Mouse (Mus musculus): ENCODE data around the gene Gal3st1. TPM values are rescaled to one million over a fixed set of nuclear protein-coding genes. Genes with fewer than 3 reads are reported as not detected.

The Gal3st1 gene
- total and polyA plus RNA-seq, 2 experiments from 2014 or later = 8.3 to 9.9 TPM

DNA sequence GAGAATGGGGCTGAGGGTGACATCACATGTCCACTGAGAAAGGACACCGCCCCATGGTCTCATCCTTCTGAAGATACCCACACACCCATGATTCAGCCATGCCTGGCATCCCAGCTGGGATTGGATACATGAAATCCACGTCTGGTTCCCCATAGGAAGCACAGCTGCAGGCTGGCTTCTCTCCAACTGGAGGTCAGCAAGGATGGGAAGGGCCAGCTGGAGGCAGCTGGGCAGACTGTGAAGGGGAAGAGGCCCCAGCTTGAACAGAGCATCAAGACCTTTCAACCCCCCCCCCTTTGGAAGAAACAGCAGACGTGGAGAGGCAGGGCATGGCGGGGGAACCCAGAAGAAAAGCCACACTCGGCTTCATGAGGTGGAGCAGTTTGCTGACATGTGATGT, 63.1 kb downstream of the Gal3st1 start:
- no peaks in the 10 kb centered on the region for H3K4me1 ChIP-seq (ENCODE audit: insufficient read depth)
- no peak overlapping the region for H3K4me3 ChIP-seq (ENCODE audit: low read depth, low read length)
- no peaks in the 10 kb centered on the region for H3K36me3 ChIP-seq (ENCODE audit: insufficient read depth)
- H3K4me2 ChIP-seq (ENCODE audit: low read depth) = no peak overlapping the region
- no peaks in the 10 kb centered on the region for H3K27me3 ChIP-seq (ENCODE audit: insufficient read depth, low read length)
- no peaks in the 10 kb centered on the region for H3K9me3 ChIP-seq (ENCODE audit: low read length)
- DNase-seq (no peak), ATAC-seq (no peak)
- no peak for TF ChIP-seq CTCF (IDR thresholded peaks at IDR 0.05; ENCODE audit: low read depth)
- H3K27ac ChIP-seq (ENCODE audit: low read depth, low read length) = no peak overlapping the region
- H3K9ac ChIP-seq = no peak overlapping the region
- WGBS = 82% methylated on average over 5 of the region's 5 CpGs

GRCm38 (mm10) chr11:4047766-4048165, 64.3 kb downstream of the Gal3st1 start:
- Histone ChIP-seq H3K4me3 (ENCODE audit: low read depth, low read length) (no peak overlapping the region), H3K27ac (ENCODE audit: low read depth, low read length) (no peak overlapping the region), H3K27me3 (ENCODE audit: insufficient read depth, low read length) (no peaks in the 10 kb centered on the region), H3K4me1 (ENCODE audit: insufficient read depth) (no peaks in the 10 kb centered on the region), H3K4me2 (ENCODE audit: low read depth) (no peak overlapping the region), H3K9ac (no peak overlapping the region), H3K36me3 (ENCODE audit: insufficient read depth) (no peaks in the 10 kb centered on the region), H3K9me3 (ENCODE audit: low read length) (no peaks in the 10 kb centered on the region)
- DNase-seq = no peak
- WGBS = 84% methylated on average over 2 of the region's 2 CpGs
- no peak for ATAC-seq
- no peak for TF ChIP-seq CTCF (IDR thresholded peaks at IDR 0.05; ENCODE audit: low read depth)

GRCm38 (mm10) chr11:4048438-4048837, 65.0 kb downstream of the Gal3st1 start:
- H3K9ac ChIP-seq = no peak overlapping the region
- no peaks in the 10 kb centered on the region for H3K4me1 ChIP-seq (ENCODE audit: insufficient read depth)
- 82% methylated on average over 6 of the region's 6 CpGs for WGBS
- no peaks in the 10 kb centered on the region for H3K27me3 ChIP-seq (ENCODE audit: insufficient read depth, low read length)
- no peaks in the 10 kb centered on the region for H3K9me3 ChIP-seq (ENCODE audit: low read length)
- H3K36me3 ChIP-seq (ENCODE audit: insufficient read depth) = no peaks in the 10 kb centered on the region
- no peak for TF ChIP-seq CTCF (IDR thresholded peaks at IDR 0.05; ENCODE audit: low read depth)
- ATAC-seq (no peak), DNase-seq (no peak)
- no peak overlapping the region for H3K4me3 ChIP-seq (ENCODE audit: low read depth, low read length)
- no peak overlapping the region for H3K4me2 ChIP-seq (ENCODE audit: low read depth)
- no peak overlapping the region for H3K27ac ChIP-seq (ENCODE audit: low read depth, low read length)

Other genes starting within 250 kb of the Gal3st1 start
- 48.1 and 63.2 TPM in 2 replicates for gene Osbp2, start 119.7 kb upstream of the Gal3st1 start, total RNA-seq (2014; rRNA removed)
- 21.3 and 30.8 TPM in 2 replicates for gene Osbp2, start 119.7 kb upstream of the Gal3st1 start, polyA plus RNA-seq (2015; fragmentation: Nextera tagmentation; extraction: Ambion mirVana)
- gene 4921536K21Rik, start 88.5 kb upstream of the Gal3st1 start, total RNA-seq (2014; rRNA removed) = 0.19 and 0.31 TPM in 2 replicates
- 0.33 and 0.56 TPM in 2 replicates for gene 4921536K21Rik, start 88.5 kb upstream of the Gal3st1 start, polyA plus RNA-seq (2015; fragmentation: Nextera tagmentation; extraction: Ambion mirVana)
- gene Dusp18, start 88.4 kb upstream of the Gal3st1 start, total RNA-seq (2014; rRNA removed) = 19.5 and 25.3 TPM in 2 replicates
- 20.0 and 33.6 TPM in 2 replicates for gene Dusp18, start 88.4 kb upstream of the Gal3st1 start, polyA plus RNA-seq (2015; fragmentation: Nextera tagmentation; extraction: Ambion mirVana)
- gene Slc35e4, start 69.0 kb upstream of the Gal3st1 start, total RNA-seq (2014; rRNA removed) = 39.1 and 43.7 TPM in 2 replicates
- 26.5 and 27.0 TPM in 2 replicates for gene Slc35e4, start 69.0 kb upstream of the Gal3st1 start, polyA plus RNA-seq (2015; fragmentation: Nextera tagmentation; extraction: Ambion mirVana)
- 20.3 and 20.9 TPM in 2 replicates for gene Tcn2, start 51.5 kb upstream of the Gal3st1 start, total RNA-seq (2014; rRNA removed)
- 23.2 and 24.1 TPM in 2 replicates for gene Tcn2, start 51.5 kb upstream of the Gal3st1 start, polyA plus RNA-seq (2015; fragmentation: Nextera tagmentation; extraction: Ambion mirVana)
- 49.2 and 50.0 TPM in 2 replicates for gene Pes1, start 19.7 kb upstream of the Gal3st1 start, total RNA-seq (2014; rRNA removed)
- gene Pes1, start 19.7 kb upstream of the Gal3st1 start, polyA plus RNA-seq (2015; fragmentation: Nextera tagmentation; extraction: Ambion mirVana) = 53.8 and 55.8 TPM in 2 replicates
- gene 4930556J24Rik, start 6.9 kb upstream of the Gal3st1 start, total RNA-seq (2014; rRNA removed) = not detected in 2 replicates
- gene 4930556J24Rik, start 6.9 kb upstream of the Gal3st1 start, polyA plus RNA-seq (2015; fragmentation: Nextera tagmentation; extraction: Ambion mirVana) = not detected in 2 replicates
- gene Sec14l4, start 47.8 kb downstream of the Gal3st1 start, total RNA-seq (2014; rRNA removed) = not detected in 2 replicates
- gene Sec14l4, start 47.8 kb downstream of the Gal3st1 start, polyA plus RNA-seq (2015; fragmentation: Nextera tagmentation; extraction: Ambion mirVana) = not detected in 2 replicates
- gene Sec14l3, start 81.2 kb downstream of the Gal3st1 start, total RNA-seq (2014; rRNA removed) = 3.6 and 4.7 TPM in 2 replicates
- 2.1 and 3.8 TPM in 2 replicates for gene Sec14l3, start 81.2 kb downstream of the Gal3st1 start, polyA plus RNA-seq (2015; fragmentation: Nextera tagmentation; extraction: Ambion mirVana)
- gene Mtfp1, start 111.8 kb downstream of the Gal3st1 start, total RNA-seq (2014; rRNA removed) = 10.1 and 11.8 TPM in 2 replicates
- gene Mtfp1, start 111.8 kb downstream of the Gal3st1 start, polyA plus RNA-seq (2015; fragmentation: Nextera tagmentation; extraction: Ambion mirVana) = 12.4 and 14.2 TPM in 2 replicates
- 4.4 and 5.8 TPM in 2 replicates for gene Sec14l2, start 139.8 kb downstream of the Gal3st1 start, total RNA-seq (2014; rRNA removed)
- gene Sec14l2, start 139.8 kb downstream of the Gal3st1 start, polyA plus RNA-seq (2015; fragmentation: Nextera tagmentation; extraction: Ambion mirVana) = 2.9 and 3.4 TPM in 2 replicates
- gene Rnf215, start 151.6 kb downstream of the Gal3st1 start, total RNA-seq (2014; rRNA removed) = 73.9 and 90.1 TPM in 2 replicates
- gene Rnf215, start 151.6 kb downstream of the Gal3st1 start, polyA plus RNA-seq (2015; fragmentation: Nextera tagmentation; extraction: Ambion mirVana) = 37.4 and 45.4 TPM in 2 replicates
- 13.9 and 25.0 TPM in 2 replicates for gene Ccdc157, start 176.7 kb downstream of the Gal3st1 start, total RNA-seq (2014; rRNA removed)
- 5.2 and 7.8 TPM in 2 replicates for gene Ccdc157, start 176.7 kb downstream of the Gal3st1 start, polyA plus RNA-seq (2015; fragmentation: Nextera tagmentation; extraction: Ambion mirVana)
- gene Sf3a1, start 176.7 kb downstream of the Gal3st1 start, total RNA-seq (2014; rRNA removed) = 46.7 and 54.4 TPM in 2 replicates
- gene Sf3a1, start 176.7 kb downstream of the Gal3st1 start, polyA plus RNA-seq (2015; fragmentation: Nextera tagmentation; extraction: Ambion mirVana) = 30.6 and 34.6 TPM in 2 replicates
- 41.9 and 42.0 TPM in 2 replicates for gene Tbc1d10a, start 203.2 kb downstream of the Gal3st1 start, total RNA-seq (2014; rRNA removed)
- gene Tbc1d10a, start 203.2 kb downstream of the Gal3st1 start, polyA plus RNA-seq (2015; fragmentation: Nextera tagmentation; extraction: Ambion mirVana) = 33.1 and 37.6 TPM in 2 replicates
- 5.0 and 6.9 TPM in 2 replicates for gene Castor1, start 234.6 kb downstream of the Gal3st1 start, total RNA-seq (2014; rRNA removed)
- 4.2 and 4.9 TPM in 2 replicates for gene Castor1, start 234.6 kb downstream of the Gal3st1 start, polyA plus RNA-seq (2015; fragmentation: Nextera tagmentation; extraction: Ambion mirVana)

All from forebrain, postnatal 0 days (tissue).